Mouse (Mus musculus) lung, adult 2 months (tissue): ENCODE results near the gene Scamp3.

Source experiments
- CTCF ChIP-seq: fragments of 200-500 bp; IDR thresholded peaks from 2 replicates; pipeline ENCODE4 v1.5.1; 2011; ENCODE audit warnings: mild to moderate bottlenecking, low read length, control low read depth; ENCODE audit not compliant: insufficient read depth
- POLR2A ChIP-seq: fragments of 200-500 bp; IDR thresholded peaks from 2 replicates; pipeline ENCODE4 v1.6.1; 2011; ENCODE audit warnings: low read depth, mild to moderate bottlenecking, control low read depth, low read length, borderline replicate concordance; ENCODE audit errors: extremely low read depth

DNA sequence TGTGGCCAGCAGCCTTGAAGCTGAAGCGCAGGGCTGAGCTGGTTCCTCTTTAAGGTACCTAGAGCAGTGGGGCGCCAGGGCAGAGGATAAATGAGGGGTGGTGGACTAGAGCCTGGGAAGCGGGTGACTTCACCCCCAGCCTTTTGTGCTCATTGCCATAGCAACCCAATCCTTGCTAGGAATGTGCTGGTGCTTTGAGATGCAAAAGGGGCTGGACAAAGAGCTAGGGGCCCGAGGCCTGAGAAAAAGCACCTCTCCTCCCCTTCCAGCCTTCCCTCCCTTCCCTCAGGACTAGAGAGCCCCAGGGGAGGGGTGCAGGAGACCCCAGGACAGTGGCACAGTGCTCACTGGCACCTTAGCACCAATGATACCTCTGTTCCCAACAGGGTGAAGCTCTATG lies 48.6 kb downstream of the Scamp3 start:
- TF ChIP-seq CTCF (no peak), POLR2A (no peak)
